Mouse (Mus musculus): ENCODE measurements at regions not wholly inside any gene's neighbourhood (a gene's known extent, or its start where the extent isn't known, plus 50 kb on each side); places are given as distances from the start of the nearest gene placed in this dataset.

- Histone ChIP-seq H3K36me3 (ENCODE audit: control insufficient read depth, insufficient read depth, low read length, poor library complexity, severe bottlenecking) (no peaks in the 10 kb centered on the region), H3K4me3 (ENCODE audit: low read depth, low read length) (no peak overlapping the region), H3K9me3 (replicated peaks; ENCODE audit: control insufficient read depth, insufficient read depth, low read length, poor library complexity, severe bottlenecking) (no peaks in the 10 kb centered on the region), H3K27ac (ENCODE audit: insufficient read depth, low read length) (no peak overlapping the region), H3K4me1 (ENCODE audit: control insufficient read depth, insufficient read depth, low read length) (no peaks in the 10 kb centered on the region), H3K9ac (ENCODE audit: low read depth, poor library complexity, severe bottlenecking) (no peak overlapping the region), H3K27me3 (ENCODE audit: control insufficient read depth, insufficient read depth, low read length, poor library complexity, severe bottlenecking) (no peaks in the 10 kb centered on the region)
- TF ChIP-seq EP300 (IDR thresholded peaks at IDR 0.05; ENCODE audit: insufficient read depth, low read depth, low read length) (no peak), CTCF (IDR thresholded peaks at IDR 0.05; ENCODE audit: low read depth, low read length) (no peak), POLR2A (IDR thresholded peaks at IDR 0.05; ENCODE audit: insufficient read depth, low read length) (no peak)
These were observed 71.4 kb upstream of the Adgrl4 start for GRCm38 (mm10) chr3:151366302-151366701.

DNA sequence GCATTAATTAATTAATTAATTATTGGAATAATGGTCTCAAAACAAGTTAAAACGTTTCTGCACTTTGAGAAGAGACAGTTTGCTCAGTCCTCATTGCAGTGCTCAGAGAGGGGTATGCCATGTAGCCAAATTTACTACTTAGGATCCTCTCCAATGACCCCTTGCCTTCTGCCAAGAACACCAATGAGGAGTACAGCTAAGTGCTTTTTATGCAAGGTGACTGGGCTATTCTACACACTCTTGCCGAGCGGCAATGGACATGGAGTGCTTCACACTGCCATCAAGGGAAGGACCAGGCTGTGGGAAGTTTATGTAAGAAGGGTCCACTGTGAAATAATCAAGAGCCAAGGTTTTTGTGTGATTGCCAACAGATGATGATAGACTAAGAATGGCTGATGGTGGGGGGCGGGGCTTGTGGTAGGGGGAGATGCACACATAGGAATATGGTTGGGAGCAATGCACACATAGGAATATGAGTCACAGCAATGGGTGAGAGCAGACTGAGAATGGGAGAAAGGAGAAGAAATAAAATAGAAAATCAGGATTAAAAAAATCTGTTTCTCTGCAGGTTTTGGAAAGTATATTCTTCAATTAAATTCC, 70.9 kb upstream of the Adgrl4 start:
- no peaks in the 10 kb centered on the region for H3K9me3 ChIP-seq (replicated peaks; ENCODE audit: control insufficient read depth, insufficient read depth, low read length, poor library complexity, severe bottlenecking)
- no peaks in the 10 kb centered on the region for H3K27me3 ChIP-seq (ENCODE audit: control insufficient read depth, insufficient read depth, low read length, poor library complexity, severe bottlenecking)
- TF ChIP-seq POLR2A (IDR thresholded peaks at IDR 0.05; ENCODE audit: insufficient read depth, low read length) (no peak), CTCF (IDR thresholded peaks at IDR 0.05; ENCODE audit: low read depth, low read length) (no peak), EP300 (IDR thresholded peaks at IDR 0.05; ENCODE audit: insufficient read depth, low read depth, low read length) (no peak)
- no peak overlapping the region for H3K4me3 ChIP-seq (ENCODE audit: low read depth, low read length)
- no peaks in the 10 kb centered on the region for H3K4me1 ChIP-seq (ENCODE audit: control insufficient read depth, insufficient read depth, low read length)
- H3K36me3 ChIP-seq (ENCODE audit: control insufficient read depth, insufficient read depth, low read length, poor library complexity, severe bottlenecking): no peaks in the 10 kb centered on the region
- H3K27ac ChIP-seq (ENCODE audit: insufficient read depth, low read length): no peak overlapping the region
- no peak overlapping the region for H3K9ac ChIP-seq (ENCODE audit: low read depth, poor library complexity, severe bottlenecking)

GRCm38 (mm10) chr3:151383326-151384019, 54.2 kb upstream of the Adgrl4 start:
- Histone ChIP-seq H3K9ac (ENCODE audit: low read depth, poor library complexity, severe bottlenecking) (no peak overlapping the region), H3K4me1 (ENCODE audit: control insufficient read depth, insufficient read depth, low read length) (no peaks in the 10 kb centered on the region), H3K36me3 (ENCODE audit: control insufficient read depth, insufficient read depth, low read length, poor library complexity, severe bottlenecking) (no peaks in the 10 kb centered on the region), H3K27ac (ENCODE audit: insufficient read depth, low read length) (no peak overlapping the region), H3K9me3 (replicated peaks; ENCODE audit: control insufficient read depth, insufficient read depth, low read length, poor library complexity, severe bottlenecking) (no peaks in the 10 kb centered on the region), H3K27me3 (ENCODE audit: control insufficient read depth, insufficient read depth, low read length, poor library complexity, severe bottlenecking) (no peaks in the 10 kb centered on the region), H3K4me3 (ENCODE audit: low read depth, low read length) (no peak overlapping the region)
- TF ChIP-seq POLR2A (IDR thresholded peaks at IDR 0.05; ENCODE audit: insufficient read depth, low read length) (no peak), EP300 (IDR thresholded peaks at IDR 0.05; ENCODE audit: insufficient read depth, low read depth, low read length) (no peak), CTCF (IDR thresholded peaks at IDR 0.05; ENCODE audit: low read depth, low read length) (no peak)

- Histone ChIP-seq H3K4me1 (ENCODE audit: control insufficient read depth, insufficient read depth, low read length) (no peaks in the 10 kb centered on the region), H3K27me3 (ENCODE audit: control insufficient read depth, insufficient read depth, low read length, poor library complexity, severe bottlenecking) (no peaks in the 10 kb centered on the region), H3K27ac (ENCODE audit: insufficient read depth, low read length) (no peak overlapping the region), H3K9me3 (replicated peaks; ENCODE audit: control insufficient read depth, insufficient read depth, low read length, poor library complexity, severe bottlenecking) (no peaks in the 10 kb centered on the region), H3K36me3 (ENCODE audit: control insufficient read depth, insufficient read depth, low read length, poor library complexity, severe bottlenecking) (no peaks in the 10 kb centered on the region), H3K4me3 (ENCODE audit: low read depth, low read length) (no peak overlapping the region), H3K9ac (ENCODE audit: low read depth, poor library complexity, severe bottlenecking) (no peak overlapping the region)
- TF ChIP-seq EP300 (IDR thresholded peaks at IDR 0.05; ENCODE audit: insufficient read depth, low read depth, low read length): no peak
- no peak for TF ChIP-seq CTCF (IDR thresholded peaks at IDR 0.05; ENCODE audit: low read depth, low read length)
- no peak for TF ChIP-seq POLR2A (IDR thresholded peaks at IDR 0.05; ENCODE audit: insufficient read depth, low read length)
These were observed 52.8 kb upstream of the Adgrl4 start for GRCm38 (mm10) chr3:151384850-151385249.

- H3K27me3 ChIP-seq (ENCODE audit: control insufficient read depth, insufficient read depth, low read length, poor library complexity, severe bottlenecking): no peaks in the 10 kb centered on the region
- H3K4me1 ChIP-seq (ENCODE audit: control insufficient read depth, insufficient read depth, low read length): no peaks in the 10 kb centered on the region
- no peak overlapping the region for H3K27ac ChIP-seq (ENCODE audit: insufficient read depth, low read length)
- H3K4me3 ChIP-seq (ENCODE audit: low read depth, low read length): no peak overlapping the region
- H3K9ac ChIP-seq (ENCODE audit: low read depth, poor library complexity, severe bottlenecking): no peak overlapping the region
- TF ChIP-seq EP300 (IDR thresholded peaks at IDR 0.05; ENCODE audit: insufficient read depth, low read depth, low read length): no peak
- TF ChIP-seq CTCF (IDR thresholded peaks at IDR 0.05; ENCODE audit: low read depth, low read length): no peak
- no peak for TF ChIP-seq POLR2A (IDR thresholded peaks at IDR 0.05; ENCODE audit: insufficient read depth, low read length)
- H3K9me3 ChIP-seq (replicated peaks; ENCODE audit: control insufficient read depth, insufficient read depth, low read length, poor library complexity, severe bottlenecking): no peaks in the 10 kb centered on the region
- H3K36me3 ChIP-seq (ENCODE audit: control insufficient read depth, insufficient read depth, low read length, poor library complexity, severe bottlenecking): no peaks in the 10 kb centered on the region
These were observed 51.6 kb upstream of the Adgrl4 start for GRCm38 (mm10) chr3:151386103-151386502.
